Mouse (Mus musculus): Measurements from ENCODE around the gene Lrfn3. TPM values are rescaled to one million over a fixed set of nuclear protein-coding genes. Genes with fewer than 3 reads are reported as not detected.

Gene Lrfn3
- total and polyA plus RNA-seq, 3 experiments = 0.08 TPM; not detected in 2

DNA sequence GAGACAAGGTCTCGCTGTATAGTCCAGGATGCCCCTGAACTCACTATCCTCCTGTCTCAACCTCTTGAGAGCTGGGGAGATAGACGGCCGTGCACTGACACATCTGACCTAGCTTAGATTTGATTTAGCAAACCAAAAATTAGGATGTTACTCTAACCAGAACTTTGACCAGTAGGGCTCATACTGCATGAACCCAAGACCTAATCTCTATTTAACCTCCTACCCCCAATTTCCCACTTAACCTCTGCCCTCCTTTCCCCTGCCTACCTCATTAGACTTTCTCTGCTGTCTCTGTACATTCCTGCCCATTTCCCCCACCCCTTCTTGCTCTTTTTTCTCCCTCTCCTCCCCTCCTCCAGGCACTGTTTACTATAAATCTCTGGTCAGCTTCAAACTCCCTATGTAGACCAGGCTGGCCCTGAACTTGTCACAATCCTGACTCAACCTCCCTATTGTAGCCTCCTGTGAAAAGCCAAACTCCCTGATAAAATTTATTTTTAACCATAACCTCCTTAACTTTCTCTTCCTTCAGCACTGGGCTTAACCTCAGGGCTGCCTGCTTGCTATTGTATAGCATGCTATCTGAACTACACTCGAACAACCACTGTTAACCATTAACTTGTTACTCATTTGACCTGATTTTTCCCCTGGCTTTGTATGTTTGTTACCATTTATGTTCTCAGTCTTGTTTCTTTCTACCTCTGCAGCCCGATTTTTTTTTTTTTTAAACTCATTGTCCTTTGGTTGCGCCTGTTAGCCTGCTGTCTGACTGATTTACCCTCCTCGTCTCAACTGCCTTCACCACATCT lies 4.0 kb downstream of the Lrfn3 start:
- Histone ChIP-seq H3K4me2 (ENCODE audit: insufficient read depth, low read depth, poor library complexity, severe bottlenecking) (no peak overlapping the region), H3K9me3 (replicated peaks; ENCODE audit: low read length) (no peaks in the 10 kb centered on the region), H3K27me3 (replicated peaks) (peaks cover 96% of the 10 kb centered on the region), H3K79me2 (replicated peaks; ENCODE audit: control insufficient read depth, extremely low read depth, insufficient read depth, poor library complexity, severe bottlenecking) (no peaks in the 10 kb centered on the region), H3K27ac (ENCODE audit: insufficient read depth, low read depth) (no peak overlapping the region), H3K36me3 (replicated peaks in 1 of 2; ENCODE audit: control insufficient read depth in 1 of 2, insufficient read depth in 1 of 2, low read length in 1 of 2) (no peaks in the 10 kb centered on the region), H3K4me3 (replicated peaks in 1 of 3; ENCODE audit: low read depth in 2 of 3, low read length in 2 of 3, poor library complexity in 1 of 3) (no peak overlapping the region), H3K9ac (ENCODE audit: insufficient read depth, low read depth) (no peak overlapping the region), H3K4me1 (ENCODE audit: control insufficient read depth in 1 of 2, insufficient read depth in 2 of 2) (peaks cover 14 to 16% of the 10 kb centered on the region in 2 experiments)
- no peak for DNase-seq (ENCODE audit: extremely low read depth)
- dilution Hi-C loops (cut with MboI; ENCODE audit: extremely low pct_ligation_motif_present, extremely low pct_unique_long_range_greater_than_20kb, low sequenced_read_pairs) = no loop called here
- in situ Hi-C loops (cut with MboI; ENCODE audit: low pct_ligation_motif_present, low pct_unique_long_range_greater_than_20kb, low sequenced_read_pairs) = no loop called here
- TF ChIP-seq E2F4 (IDR thresholded peaks at IDR 0.05; ENCODE audit: insufficient replicate concordance, low read depth, low read length) = no peak
- no peak for TF ChIP-seq UBTF (IDR thresholded peaks at IDR 0.05; ENCODE audit: low read depth, low read length)
- TF ChIP-seq SIN3A (IDR thresholded peaks at IDR 0.05; ENCODE audit: low read length) = no peak
- no peak for TF ChIP-seq CHD1 (IDR thresholded peaks at IDR 0.05; ENCODE audit: low read depth, low read length)
- no peak for TF ChIP-seq BHLHE40 (IDR thresholded peaks at IDR 0.05; ENCODE audit: low read depth, low read length)
- no peak for TF ChIP-seq RAD21 (IDR thresholded peaks at IDR 0.05; ENCODE audit: low read depth, low read length)
- TF ChIP-seq ZMIZ1 (IDR thresholded peaks at IDR 0.05; ENCODE audit: low read depth, low read length) = no peak
- no peak for TF ChIP-seq POLR2A (IDR thresholded peaks at IDR 0.05; ENCODE audit: low read depth, low read length)
- TF ChIP-seq TCF12 (IDR thresholded peaks at IDR 0.05; ENCODE audit: low read depth, low read length) = no peak
- no peak for TF ChIP-seq NRF1 (IDR thresholded peaks at IDR 0.05; ENCODE audit: low read depth, low read length)

- no peak overlapping the region for H3K9ac ChIP-seq (ENCODE audit: insufficient read depth, low read depth)
- TF ChIP-seq TCF12 (IDR thresholded peaks at IDR 0.05; ENCODE audit: low read depth, low read length) (peak; percentile 33; the same call in 1 of the 2 replicates), BHLHE40 (IDR thresholded peaks at IDR 0.05; ENCODE audit: low read depth, low read length) (no peak), MAX (IDR thresholded peaks at IDR 0.05; ENCODE audit: low read length) (no peak), JUND (conservative IDR thresholded peaks at IDR 0.05; ENCODE audit: low read depth, low read length) (no peak), PAX5 (IDR thresholded peaks at IDR 0.05; ENCODE audit: low read length) (no peak)
- no peak overlapping the region for H3K27ac ChIP-seq (ENCODE audit: insufficient read depth, low read depth)
- in situ Hi-C loops (cut with MboI; ENCODE audit: low pct_ligation_motif_present, low pct_unique_long_range_greater_than_20kb, low sequenced_read_pairs) = no loop called here
- no peak for DNase-seq (ENCODE audit: extremely low read depth)
- H3K36me3 ChIP-seq (replicated peaks in 1 of 2; ENCODE audit: control insufficient read depth in 1 of 2, insufficient read depth in 1 of 2, low read length in 1 of 2) = no peaks in the 10 kb centered on the region
- H3K4me2 ChIP-seq (ENCODE audit: insufficient read depth, low read depth, poor library complexity, severe bottlenecking) = no peak overlapping the region
- H3K4me1 ChIP-seq (ENCODE audit: control insufficient read depth in 1 of 2, insufficient read depth in 2 of 2) = peaks cover 8 to 9% of the 10 kb centered on the region in 2 experiments
- no peak overlapping the region for H3K4me3 ChIP-seq (replicated peaks in 1 of 3; ENCODE audit: low read depth in 2 of 3, low read length in 2 of 3, poor library complexity in 1 of 3)
- peaks cover 95% of the 10 kb centered on the region for H3K27me3 ChIP-seq (replicated peaks)
- H3K79me2 ChIP-seq (replicated peaks; ENCODE audit: control insufficient read depth, extremely low read depth, insufficient read depth, poor library complexity, severe bottlenecking) = no peaks in the 10 kb centered on the region
- H3K9me3 ChIP-seq (replicated peaks; ENCODE audit: low read length) = no peaks in the 10 kb centered on the region
- dilution Hi-C loops (cut with MboI; ENCODE audit: extremely low pct_ligation_motif_present, extremely low pct_unique_long_range_greater_than_20kb, low sequenced_read_pairs) = no loop called here
Observed at GRCm38 (mm10) chr7:30354059-30354458, 8.5 kb downstream of the Lrfn3 start.

Data from CH12.LX (cell line).